Mouse (Mus musculus) bone marrow macrophage, adult 2 months (primary cell): ENCODE measurements around the gene Gm17324. TPM values are rescaled to one million over a fixed set of nuclear protein-coding genes. Genes with fewer than 3 reads are reported as not detected.

Experiments
- H3K27ac ChIP-seq: 2 replicates; pipeline ENCODE4 v1.5.1; 2012; ENCODE audit warnings: low read depth, low read length; ENCODE audit not compliant: insufficient read depth
- H3K4me1 ChIP-seq: 2 replicates; pipeline ENCODE4 v1.6.1; 2012; ENCODE audit warnings: low read length; ENCODE audit not compliant: control insufficient read depth, insufficient read depth
- H3K4me3 ChIP-seq: 2 replicates; pipeline ENCODE4 v1.5.1; 2012; ENCODE audit warnings: mild to moderate bottlenecking, low read length, moderate library complexity; ENCODE audit not compliant: insufficient read depth
- CTCF ChIP-seq: IDR thresholded peaks from 2 replicates; pipeline ENCODE4 v1.5.1; 2012; ENCODE audit warnings: low read depth, mild to moderate bottlenecking, low read length, moderate library complexity
- POLR2A ChIP-seq: IDR thresholded peaks from 2 replicates; pipeline ENCODE4 v1.6.1; 2012; ENCODE audit warnings: mild to moderate bottlenecking, low read depth, low read length, borderline replicate concordance
- polyA plus RNA-seq: library from polyadenylated mRNA; stranded (reverse); fragments of >200 nt; gene quantifications from 2 replicates; pipeline ENCODE4 v1.2.4, GENCODE M21; 2012; ENCODE audit not compliant: missing spikeins, insufficient read depth, insufficient read length

Gene Gm17324
- polyA plus RNA-seq, 1 experiment: not detected

- H3K4me3 ChIP-seq: no peak overlapping the region
- peaks cover 3% of the 10 kb centered on the region; the same call in 1 of the 2 replicates for H3K4me1 ChIP-seq
- H3K27ac ChIP-seq: no peak overlapping the region
- TF ChIP-seq CTCF (no peak), POLR2A (no peak)
These were observed 25.0 kb upstream of the Gm17324 start for GRCm38 (mm10) chr9:78473588-78473987.

GRCm38 (mm10) chr9:78465725-78466124 is 17.1 kb upstream of the Gm17324 start:
- Histone ChIP-seq H3K4me1 (peaks cover 17% of the 10 kb centered on the region), H3K4me3 (no peak overlapping the region), H3K27ac (no peak overlapping the region)
- TF ChIP-seq POLR2A: no peak
- TF ChIP-seq CTCF: no peak

GRCm38 (mm10) chr9:78463337-78463736 is 14.8 kb upstream of the Gm17324 start:
- Histone ChIP-seq H3K4me3 (no peak overlapping the region), H3K4me1 (peaks cover 17% of the 10 kb centered on the region), H3K27ac (peak overlapping the region; percentile 91)
- TF ChIP-seq POLR2A: no peak
- TF ChIP-seq CTCF: no peak

- Histone ChIP-seq H3K27ac (no peak overlapping the region), H3K4me1 (peaks cover 3% of the 10 kb centered on the region), H3K4me3 (no peak overlapping the region)
- TF ChIP-seq CTCF (no peak), POLR2A (no peak)
These were observed 8.4 kb upstream of the Gm17324 start for GRCm38 (mm10) chr9:78457026-78457425.

- H3K4me1 ChIP-seq: peaks cover 23% of the 10 kb centered on the region
- TF ChIP-seq POLR2A (no peak), CTCF (no peak)
These were observed 2.8 kb upstream of the Gm17324 start for GRCm38 (mm10) chr9:78451382-78451781.

GRCm38 (mm10) chr9:78450404-78450803 is 1.8 kb upstream of the Gm17324 start:
- Histone ChIP-seq H3K4me1 (peaks cover 23% of the 10 kb centered on the region), H3K27ac (peak overlapping the region; percentile 85), H3K4me3 (no peak overlapping the region)
- no peak for TF ChIP-seq CTCF
- no peak for TF ChIP-seq POLR2A

More at GRCm38 (mm10) chr9:78451382-78451781, 2.8 kb upstream of the Gm17324 start:
- Histone ChIP-seq H3K4me3 (no peak overlapping the region), H3K27ac (peak overlapping the region; percentile 85)

- H3K27ac ChIP-seq: no peak overlapping the region
- peaks cover 27% of the 10 kb centered on the region for H3K4me1 ChIP-seq
- H3K4me3 ChIP-seq: peak overlapping the region; percentile 96
- TF ChIP-seq POLR2A (no peak), CTCF (no peak)
These were observed 997 bp downstream of the Gm17324 start for GRCm38 (mm10) chr9:78447606-78447972.

GRCm38 (mm10) chr9:78442579-78443392 is 5.8 kb downstream of the Gm17324 start, which contains the start of gene Cgas:
Gene Cgas, minus strand, starts transcription at chr9:78443237.
- peaks cover 17% of the 10 kb centered on the region for H3K4me1 ChIP-seq
- peak within 1 kb of the TSS; percentile 85 for H3K4me3 ChIP-seq
- H3K27ac ChIP-seq: peak within 1 kb of the TSS; percentile 72
- TF ChIP-seq CTCF (no peak), POLR2A (0 out of 2 replicates have a peak, but pooled peaks have one; percentile 6)

GRCm38 (mm10) chr9:78442237-78442578 is 6.4 kb downstream of the Gm17324 start:
- TF ChIP-seq POLR2A: no peak
- TF ChIP-seq CTCF: no peak
- peak overlapping the region; percentile 85 for H3K4me3 ChIP-seq
- H3K4me1 ChIP-seq: peaks cover 19% of the 10 kb centered on the region
- H3K27ac ChIP-seq: peak overlapping the region; percentile 72

- Histone ChIP-seq H3K4me3 (no peak overlapping the region), H3K27ac (no peak overlapping the region), H3K4me1 (peaks cover 22% of the 10 kb centered on the region)
- TF ChIP-seq POLR2A (no peak), CTCF (no peak)
These were observed 9.2 kb downstream of the Gm17324 start for GRCm38 (mm10) chr9:78439426-78439825.
